Mouse (Mus musculus) right cerebral cortex, adult 18-20 months (tissue): ENCODE data around the gene Pde12.
"Not testable (repeated sequence)": the region's sequence is repeated elsewhere in the genome, so short reads cannot be mapped to it uniquely, and the experiment has no call there.

Experiments used
- DNase-seq: peaks from one replicate; pipeline ENCODE4 v3.0.0; 2022; ENCODE audit warnings: mixed read lengths

Gene Pde12

GRCm38 (mm10) chr14:26669292-26670073 is at the start of gene Pde12:
Pde12 (minus strand) TSS chr14:26669883.
- DNase-seq, result peak; percentile 91

GRCm38 (mm10) chr14:26705246-26705645 is 35.6 kb upstream of the Pde12 start:
- not testable (repeated sequence) for DNase-seq

GRCm38 (mm10) chr14:26697912-26698311 is 28.2 kb upstream of the Pde12 start:
- DNase-seq, result no peak

GRCm38 (mm10) chr14:26692974-26693373 is 23.3 kb upstream of the Pde12 start, which contains the start of gene Dnah12:
Dnah12 (plus strand) TSS chr14:26693274.
- no peak for DNase-seq

GRCm38 (mm10) chr14:26691363-26691762 is 21.7 kb upstream of the Pde12 start:
- no peak for DNase-seq

GRCm38 (mm10) chr14:26690727-26691126 is 21.0 kb upstream of the Pde12 start:
- DNase-seq, result no peak

- no peak for DNase-seq
Observed at GRCm38 (mm10) chr14:26675791-26676190, 6.1 kb upstream of the Pde12 start.

- no peak for DNase-seq
Observed at GRCm38 (mm10) chr14:26675371-26675770, 5.7 kb upstream of the Pde12 start.

DNA sequence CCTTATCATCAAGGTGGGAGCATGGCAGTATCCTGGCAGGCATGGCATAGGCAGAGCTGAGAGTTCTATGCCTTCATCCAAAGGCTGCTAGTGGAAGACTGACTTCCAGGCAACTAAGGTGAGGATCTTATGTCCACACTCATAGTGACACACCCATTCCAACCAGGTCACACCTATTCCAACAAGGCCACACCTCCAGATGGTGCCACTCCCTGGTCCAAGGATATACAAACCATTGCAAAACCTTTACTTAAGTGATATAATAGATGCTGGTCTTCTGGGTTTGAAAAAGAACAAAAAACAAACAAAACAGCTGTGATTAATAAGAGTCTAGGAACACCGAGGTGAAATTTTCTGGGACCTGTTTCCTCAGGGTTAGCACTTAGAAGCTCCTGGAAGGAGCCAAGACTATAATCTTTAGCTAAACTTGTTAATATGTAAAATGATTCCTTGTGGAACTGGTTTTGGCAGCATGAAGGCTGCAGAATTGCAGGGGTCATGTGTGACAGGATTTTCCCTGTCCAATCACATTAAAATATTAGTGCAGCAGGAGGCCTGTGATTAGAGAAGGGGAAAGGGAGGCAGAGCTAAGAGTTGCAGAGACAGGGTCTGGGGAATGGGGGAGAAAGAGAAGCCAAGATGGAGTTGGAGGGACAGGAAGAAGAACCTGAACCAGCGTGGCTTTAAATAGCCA is 4.9 kb upstream of the Pde12 start:
- not testable (repeated sequence) for DNase-seq

GRCm38 (mm10) chr14:26671870-26672615 is 2.4 kb upstream of the Pde12 start:
- not testable (repeated sequence) for DNase-seq

DNA sequence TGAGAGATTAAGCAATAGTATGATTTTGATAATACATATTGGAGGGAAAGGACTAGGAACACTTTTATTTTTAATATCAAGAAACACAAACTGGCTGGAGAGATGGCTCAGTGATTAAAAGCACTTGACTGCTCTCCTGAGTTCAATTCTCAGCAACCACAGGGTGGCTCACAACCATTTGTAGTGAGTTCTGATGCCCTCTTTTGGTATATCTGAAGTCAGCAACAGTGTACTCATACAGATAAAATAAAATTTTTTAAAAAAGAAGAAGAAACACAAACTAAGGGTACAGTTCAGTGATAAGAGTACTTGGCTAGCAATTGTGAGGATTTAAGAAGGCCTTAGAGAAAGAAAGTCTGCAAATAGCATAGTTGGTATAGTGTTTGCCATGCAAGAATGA is 1.3 kb upstream of the Pde12 start:
- DNase-seq, result no peak

DNA sequence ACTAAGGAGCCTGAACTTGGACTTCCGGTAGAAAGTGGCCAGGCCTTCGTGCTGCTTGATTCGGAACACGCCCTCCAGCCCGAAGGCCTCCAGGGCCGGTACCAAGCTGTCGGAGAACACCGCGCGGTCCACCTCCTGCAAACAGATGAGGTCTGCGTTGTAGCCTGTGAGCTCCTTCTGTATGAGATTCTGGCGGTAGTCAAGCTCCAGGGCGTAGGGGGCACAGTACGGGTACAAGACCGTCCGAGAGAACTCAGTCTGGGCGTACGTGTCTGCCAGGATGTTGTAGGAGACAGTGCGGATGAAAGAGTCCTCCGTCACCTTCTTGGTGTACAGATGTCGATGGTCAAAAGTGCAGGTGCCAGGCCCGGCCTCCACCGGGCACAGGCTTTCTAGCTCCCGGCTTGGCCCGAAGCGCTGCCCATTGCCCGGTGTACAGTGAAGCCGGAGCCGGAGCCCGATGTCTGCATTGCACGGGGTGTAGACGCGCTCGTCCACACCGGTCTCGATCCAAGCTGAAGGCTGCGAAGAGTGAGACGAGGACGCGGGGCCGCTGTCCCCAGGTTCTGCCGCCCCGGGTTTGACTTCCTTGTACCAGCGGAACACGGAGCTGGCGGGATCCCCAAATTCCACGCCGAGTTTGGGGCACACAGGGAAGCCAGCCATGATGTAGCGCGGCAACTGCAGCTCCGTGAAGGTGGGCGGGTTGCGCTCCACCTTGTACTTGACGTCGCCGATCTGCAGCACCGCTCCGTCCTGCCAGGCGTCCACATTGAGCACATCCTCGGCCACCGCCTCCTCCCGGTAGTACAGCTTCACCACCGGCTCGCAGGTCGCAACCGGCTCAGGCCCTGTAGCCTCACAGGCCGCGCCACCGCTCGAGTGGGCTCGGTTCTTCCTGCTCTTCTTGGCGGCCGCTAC is 1.1 kb downstream of the Pde12 start:
- peak; percentile 61 for DNase-seq

GRCm38 (mm10) chr14:26667991-26668370 is 1.7 kb downstream of the Pde12 start:
- no peak for DNase-seq

- DNase-seq, result no peak
Observed at GRCm38 (mm10) chr14:26663851-26664250, 5.8 kb downstream of the Pde12 start.

GRCm38 (mm10) chr14:26662488-26662887 is 7.2 kb downstream of the Pde12 start:
- no peak for DNase-seq

GRCm38 (mm10) chr14:26662016-26662415 is 7.7 kb downstream of the Pde12 start:
- no peak for DNase-seq

GRCm38 (mm10) chr14:26660233-26660632 is 9.4 kb downstream of the Pde12 start:
- no peak for DNase-seq

DNA sequence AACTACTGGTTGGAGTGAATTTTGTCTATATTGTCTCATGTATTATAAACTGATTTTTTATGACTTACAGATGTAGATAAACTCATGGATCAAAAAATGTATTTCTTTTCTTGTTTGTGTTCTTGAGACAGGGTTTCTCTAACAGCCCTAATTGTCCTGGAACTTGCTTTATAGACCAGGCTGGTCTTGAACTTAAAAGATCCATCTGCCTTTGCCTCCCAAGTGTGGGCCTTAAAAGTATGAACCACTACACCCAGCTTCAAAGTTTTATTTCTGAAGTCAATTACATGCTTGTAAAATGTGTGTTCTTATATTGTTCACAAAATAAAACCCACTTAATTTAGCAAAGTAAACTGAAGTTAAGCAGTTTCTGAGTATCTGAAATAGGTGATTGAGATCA is 11.5 kb downstream of the Pde12 start:
- no peak for DNase-seq

- DNase-seq, result no peak
Observed at GRCm38 (mm10) chr14:26651901-26652300, 17.8 kb downstream of the Pde12 start.

DNA sequence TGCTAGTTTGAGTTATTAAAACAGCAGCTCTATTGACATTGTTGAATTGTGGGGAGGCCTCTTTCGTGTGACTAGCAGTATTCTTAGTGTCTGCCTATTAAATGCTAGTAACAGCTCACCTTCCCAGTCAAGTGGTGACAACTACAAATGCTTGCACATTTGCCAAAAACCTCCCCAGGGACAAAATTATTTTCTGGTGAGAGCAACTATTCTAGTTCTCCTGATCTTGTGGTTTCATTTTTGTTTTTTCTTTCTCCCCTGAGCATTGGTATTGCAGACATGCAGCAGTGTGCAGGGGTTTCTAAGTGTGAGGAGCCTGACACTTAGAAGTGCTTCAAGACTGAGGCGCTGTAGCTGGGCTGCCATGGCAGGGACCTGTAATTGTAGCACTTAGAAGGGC is 21.9 kb downstream of the Pde12 start:
- DNase-seq, result no peak

- DNase-seq, result no peak
Observed at GRCm38 (mm10) chr14:26645989-26646650, 23.6 kb downstream of the Pde12 start.
